8 mouse cellular contexts compared by ENCODE assay signal in the genomic region with DNA sequence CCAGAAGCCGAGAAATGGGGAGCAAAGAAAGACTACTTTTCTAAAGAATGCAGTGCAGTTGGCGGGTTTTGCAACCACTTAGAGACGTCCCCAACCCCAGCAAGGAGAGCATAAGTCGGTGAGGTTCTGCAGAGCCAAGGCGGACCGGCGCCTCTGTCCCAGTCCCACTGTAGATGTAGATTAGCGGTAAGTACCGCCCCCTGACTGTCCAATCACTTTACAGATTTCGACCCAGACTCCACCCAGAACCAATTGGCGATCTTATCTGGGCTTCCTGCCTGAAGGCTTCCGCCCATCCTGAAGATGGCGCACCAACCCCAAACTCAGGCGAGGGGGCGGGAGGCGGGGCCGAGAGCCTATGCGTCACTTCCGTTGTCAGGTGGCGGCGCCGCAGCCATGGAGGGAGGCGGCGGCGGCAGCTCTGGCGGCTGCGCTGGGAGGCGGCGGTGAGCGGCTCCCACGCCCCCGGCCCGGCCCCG. TPM values are rescaled to one million over a fixed set of nuclear protein-coding genes. Genes with fewer than 3 reads are reported as not detected.
DNase-seq lines count a peak whose midpoint lies in the region; ATAC-seq lines count a peak whose summit lies in the region.

Stk40 (plus strand) TSS at position 368 of the 479 bp plus-strand sequence.

- peak; percentile 96 for ATAC-seq in inflammation-experienced regulatory T-cells, adult 6 months
- peak; percentile 82 for ATAC-seq in megakaryocyte-erythroid progenitor cell, adult 5-6 weeks (replicated peaks; ENCODE audit: low FRiP score, low TSS enrichment, poor library complexity, severe bottlenecking)

- intact Hi-C loops in gastrocnemius, postnatal 14 days (cut with DNase I; ENCODE audit: low total_unique reads), result no loop called here
- intact Hi-C loops in left cerebral cortex, postnatal 10 days (cut with DNase I), result no loop called here

- peak; percentile 97 to 99 for DNase-seq in adrenal gland, adult (ENCODE audit: inconsistent age in 2 of 2, low spot score in 1 of 2)
- peak; percentile 99 for DNase-seq in embryo, embryonic 10.5 days (ENCODE audit: low spot score)
- DNase-seq in gastrocnemius, postnatal 14 days, result peak; percentile 96
- peak; percentile 95 to 97 for DNase-seq in left cerebral cortex, postnatal 10 days (ENCODE audit: extremely low spot score in 1 of 2, low spot score in 2 of 2)
- DNase-seq in right cerebral cortex, postnatal 25 days, result peak; percentile 94
- peak; percentile 95 to 96 for DNase-seq in urinary bladder, postnatal 4 days (ENCODE audit: low spot score in 2 of 2)

RNA-seq across cellular contexts. Expression of gene Stk40, which starts in this region (rescaled TPM):
- total RNA-seq in gastrocnemius, postnatal 14 days (2021), result 10 to 100 TPM; 25.1 to 41.9 TPM
- 10 to 100 TPM; 11.0 to 27.7 (median 16.5) TPM for polyA plus RNA-seq in inflammation-experienced regulatory T-cells, adult 6 months (2017; shearing (Covaris generic))
- total RNA-seq in left cerebral cortex, postnatal 10 days (2021), result 10 to 100 TPM; 18.6 to 25.9 TPM
- total RNA-seq in megakaryocyte-erythroid progenitor cell, adult 5-6 weeks (2014; fragmentation: Nextera tagmentation), result 12.2 and 14.6 TPM in 2 replicates
- total RNA-seq in megakaryocyte-erythroid progenitor cell, adult 5-6 weeks (2017), result 10.0 and 11.7 TPM in 2 replicates

Comparison
In these comparisons a context has a peak if more than half of its experiments do, and no peak if none do; other contexts are left out.
1. Peak in every context shown above with its lines: DNase-seq and ATAC-seq.